Mouse (Mus musculus) limb, embryonic 12.5 days (tissue): ENCODE results near the gene H2afb3. TPM values are rescaled to one million over a fixed set of nuclear protein-coding genes. Genes with fewer than 3 reads are reported as not detected.
"Not testable (repeated sequence)": the region's sequence is repeated elsewhere in the genome, so short reads cannot be mapped to it uniquely, and the experiment has no call there.

ENCODE experiments used
- ATAC-seq: fragments of 200-750 bp; cut with Nextera tagmentation; 2 replicates; pipeline ENCODE4 v1.8.0; 2017; ENCODE audit warnings: low read depth, moderate TSS enrichment; ENCODE audit not compliant: insufficient number of reproducible peaks, insufficient read depth, low FRiP score, low TSS enrichment
- H3K27ac ChIP-seq: fragments of 300-500 bp; sonication (generic); 2 replicates; pipeline ENCODE4 v1.5.1; 2016; ENCODE audit warnings: mild to moderate bottlenecking, moderate library complexity
- H3K27me3 ChIP-seq: fragments of 300-500 bp; sonication (generic); 2 replicates; pipeline ENCODE4 v1.6.1; 2016; ENCODE audit warnings: mild to moderate bottlenecking, moderate library complexity
- H3K36me3 ChIP-seq: fragments of 300-500 bp; sonication (generic); 2 replicates; pipeline ENCODE4 v1.6.1; 2016; ENCODE audit warnings: mild to moderate bottlenecking, moderate library complexity
- H3K4me1 ChIP-seq: fragments of 300-500 bp; sonication (generic); replicated peaks from 2 replicates; pipeline ENCODE4 v1.6.1; 2016
- H3K4me2 ChIP-seq: fragments of 300-500 bp; sonication (generic); 2 replicates; pipeline ENCODE4 v1.6.1; 2016; ENCODE audit warnings: mild to moderate bottlenecking, moderate library complexity
- H3K4me3 ChIP-seq: fragments of 300-500 bp; sonication (generic); replicated peaks from 2 replicates; pipeline ENCODE4 v1.5.1; 2016; ENCODE audit warnings: mild to moderate bottlenecking
- H3K9ac ChIP-seq: fragments of 300-500 bp; sonication (generic); replicated peaks from 2 replicates; pipeline ENCODE4 v1.6.1; 2016; ENCODE audit warnings: mild to moderate bottlenecking, moderate library complexity
- H3K9me3 ChIP-seq: fragments of 300-500 bp; sonication (generic); 2 replicates; pipeline ENCODE4 v1.6.1; 2016; ENCODE audit warnings: mild to moderate bottlenecking, moderate library complexity
- WGBS: fragments of 180-500 bp; shearing (Covaris S2); methylation state at CpG from one replicate; pipeline ENCODE4 v1.1.7; 2016; 5-methylcytosine and 5-hydroxymethylcytosine counted together
- polyA plus RNA-seq: library from polyadenylated mRNA; unstranded; fragments of >200 nt; fragmentation: Nextera tagmentation; extraction: Ambion mirVana; gene quantifications from 2 replicates; pipeline ENCODE4 v1.2.1, GENCODE M21; 2016

Gene H2afb3
- not detected in 2 replicates for polyA plus RNA-seq

DNA sequence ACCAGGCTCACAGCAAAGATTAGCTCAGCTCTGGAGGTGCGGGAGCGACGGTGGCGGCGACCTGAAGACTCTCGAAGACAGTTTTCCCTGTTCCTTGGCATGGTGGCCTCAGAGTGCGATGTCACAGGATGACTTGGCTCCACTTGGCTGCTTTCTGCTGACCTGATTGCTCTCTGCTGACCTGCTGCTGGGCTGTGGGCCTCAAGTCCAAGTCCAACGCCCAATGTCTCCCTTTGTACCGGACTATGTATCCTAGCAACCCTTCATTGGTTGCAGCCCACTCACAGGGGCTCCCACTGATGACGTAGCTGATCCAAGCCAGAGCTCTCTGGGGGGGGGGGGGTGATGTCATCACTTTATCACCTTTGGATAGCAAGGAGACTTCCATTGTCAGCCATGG lies at the start of gene H2afb3:
H2afb3 (minus strand) TSS at position 101 of the 400 bp plus-strand sequence.
- WGBS = 90% methylated on average over 9 of the region's 10 CpGs
- H3K9me3 ChIP-seq, H3K4me2 ChIP-seq, H3K27me3 ChIP-seq, H3K27ac ChIP-seq, ATAC-seq, H3K9ac ChIP-seq, H3K4me1 ChIP-seq, H3K36me3 ChIP-seq, H3K4me3 ChIP-seq: not testable (repeated sequence)

DNA sequence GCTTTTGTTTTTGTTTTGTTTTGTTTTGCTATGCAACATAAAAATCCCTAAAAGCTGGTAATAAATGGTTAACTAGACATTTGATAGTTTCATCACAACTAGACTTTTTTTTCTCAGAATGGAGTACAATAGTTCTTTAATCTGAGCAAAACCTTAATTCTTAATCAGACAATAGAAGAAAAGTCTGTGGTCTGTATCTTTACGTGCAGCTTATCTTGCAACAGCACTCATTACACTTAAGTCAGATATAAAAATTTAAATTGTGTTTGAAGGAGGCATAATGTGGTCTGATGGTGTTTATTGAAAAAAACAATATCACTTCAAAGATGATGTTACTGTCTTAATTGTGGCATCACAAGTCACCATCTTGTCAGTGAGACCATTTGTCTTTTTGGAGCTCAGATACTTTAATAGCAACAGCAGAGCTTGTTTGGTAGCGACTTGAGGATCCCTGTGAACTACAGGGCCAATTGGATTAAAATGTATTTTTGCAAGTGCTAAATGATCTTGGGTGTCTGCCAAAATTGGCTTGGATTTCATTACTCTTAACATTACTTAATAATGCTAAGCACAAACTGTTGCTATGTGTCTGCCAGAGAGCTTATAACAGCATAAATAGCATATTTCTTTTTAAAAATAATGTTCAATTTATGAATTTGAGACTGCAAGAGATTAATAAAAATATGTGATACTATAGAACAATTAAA lies 11.3 kb downstream of the H2afb3 start:
- Histone ChIP-seq H3K9ac (no peak overlapping the region), H3K27me3 (no peaks in the 10 kb centered on the region), H3K36me3 (no peaks in the 10 kb centered on the region), H3K4me3 (no peak overlapping the region), H3K27ac (no peak overlapping the region), H3K9me3 (no peaks in the 10 kb centered on the region), H3K4me1 (no peaks in the 10 kb centered on the region), H3K4me2 (no peak overlapping the region)
- WGBS = 73% methylated on average over 2 of the region's 2 CpGs
- no peak for ATAC-seq

DNA sequence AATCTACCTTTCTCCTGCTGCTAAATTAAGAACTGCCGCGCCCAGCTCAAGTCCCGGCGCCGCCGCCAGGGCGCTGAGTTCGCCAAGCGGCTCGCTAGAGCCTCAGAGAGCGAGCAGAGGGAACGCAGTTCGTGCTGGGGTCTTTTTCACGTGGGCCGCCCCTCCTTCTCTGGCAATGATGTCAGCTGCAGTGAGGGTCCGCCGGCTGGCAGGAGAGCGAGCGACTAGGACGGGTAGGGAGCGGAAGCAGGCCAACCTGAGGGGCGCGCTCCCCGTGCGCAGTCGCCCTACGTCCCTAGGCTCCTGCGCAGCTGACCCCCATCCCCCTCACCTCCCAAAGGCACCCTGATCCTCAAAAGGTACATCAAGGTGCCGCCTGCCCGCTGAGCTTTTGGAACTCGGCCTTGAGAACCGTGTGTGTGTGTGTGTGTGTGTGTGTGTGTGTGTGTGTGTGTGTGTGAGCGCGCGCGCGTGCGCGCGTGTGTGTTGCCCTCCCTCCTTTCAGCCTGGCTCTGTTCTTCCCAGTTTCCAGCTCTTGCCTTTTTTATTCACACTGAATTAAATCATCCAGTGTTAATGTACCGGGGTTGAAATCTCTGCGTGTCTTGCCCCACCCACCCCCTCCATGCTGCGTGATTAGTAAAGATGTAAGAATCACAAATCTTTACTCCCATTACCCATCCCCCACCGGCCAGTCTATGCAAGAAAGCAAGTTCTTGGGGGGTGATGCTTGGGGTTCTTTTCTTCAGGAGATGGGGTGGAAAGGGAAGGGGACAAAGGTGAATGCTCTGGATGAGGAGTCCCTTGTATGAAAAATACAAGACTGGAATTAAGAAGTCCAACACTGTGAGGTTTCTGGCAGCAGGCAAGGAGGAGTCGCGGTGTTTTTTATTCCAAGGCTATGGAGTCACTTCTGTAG lies 19.8 kb downstream of the H2afb3 start:
- H3K4me3 ChIP-seq = peak overlapping the region; percentile 43
- peaks cover 13% of the 10 kb centered on the region for H3K27me3 ChIP-seq
- no peak overlapping the region for H3K27ac ChIP-seq
- no peaks in the 10 kb centered on the region for H3K9me3 ChIP-seq
- peak overlapping the region; percentile 64 for H3K4me2 ChIP-seq
- 7% methylated on average over 36 of the region's 46 CpGs for WGBS
- peak overlapping the region; percentile 44 for H3K9ac ChIP-seq
- no peaks in the 10 kb centered on the region for H3K36me3 ChIP-seq
- peak; percentile 73; the same call in 1 of the 2 replicates for ATAC-seq
- no peaks in the 10 kb centered on the region for H3K4me1 ChIP-seq

DNA sequence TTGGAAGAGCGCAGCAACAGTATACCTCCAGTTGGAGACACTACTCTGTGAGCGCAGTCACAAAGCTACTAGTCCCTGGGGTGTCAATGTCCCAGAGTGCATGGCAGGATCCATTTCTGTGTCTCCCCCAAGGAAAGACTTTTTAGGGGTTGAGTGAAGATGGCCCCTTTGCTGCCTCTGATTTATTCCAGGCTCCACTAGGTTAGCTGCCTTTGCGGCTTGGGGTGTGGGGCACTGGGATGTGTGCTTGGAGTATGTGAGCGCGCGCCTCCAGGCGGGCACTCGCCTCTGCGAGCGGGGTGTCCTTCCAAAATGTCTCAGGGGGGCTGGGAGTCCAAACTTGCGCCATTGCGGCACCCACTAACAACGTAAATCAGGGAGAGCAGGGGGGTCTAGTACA lies 21.2 kb downstream of the H2afb3 start:
- Histone ChIP-seq H3K27me3 (peaks cover 13% of the 10 kb centered on the region), H3K4me2 (peak overlapping the region; percentile 64), H3K4me1 (no peaks in the 10 kb centered on the region), H3K36me3 (no peaks in the 10 kb centered on the region), H3K27ac (no peak overlapping the region), H3K4me3 (peak overlapping the region; percentile 43), H3K9me3 (no peaks in the 10 kb centered on the region), H3K9ac (no peak overlapping the region)
- 7% methylated on average over 13 of the region's 13 CpGs for WGBS
- no peak for ATAC-seq

DNA sequence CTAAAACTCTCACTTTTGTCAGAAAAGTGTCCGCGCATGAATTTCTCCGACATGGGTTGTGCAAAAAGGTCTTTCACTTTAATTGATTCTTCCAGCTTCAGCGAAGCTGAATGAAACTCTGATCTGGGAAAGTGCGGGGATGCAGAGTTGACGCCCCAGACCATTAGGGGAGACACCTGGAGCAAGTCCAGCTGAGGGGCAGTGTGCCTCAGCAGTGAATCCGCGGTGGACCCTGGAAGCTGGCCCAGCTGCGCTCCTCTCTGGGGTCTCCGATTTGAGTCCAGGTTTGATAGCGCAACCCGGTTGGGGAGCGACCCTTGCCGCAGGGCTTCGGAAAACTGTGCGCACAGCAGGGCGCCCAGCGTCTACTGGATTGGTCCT lies 22.0 kb downstream of the H2afb3 start:
- H3K4me1 ChIP-seq = no peaks in the 10 kb centered on the region
- H3K9ac ChIP-seq = no peak overlapping the region
- peak overlapping the region; percentile 64 for H3K4me2 ChIP-seq
- H3K9me3 ChIP-seq = no peaks in the 10 kb centered on the region
- 17% methylated on average over 18 of the region's 18 CpGs for WGBS
- H3K27ac ChIP-seq = no peak overlapping the region
- H3K36me3 ChIP-seq = no peaks in the 10 kb centered on the region
- no peak for ATAC-seq
- peaks cover 13% of the 10 kb centered on the region for H3K27me3 ChIP-seq
- peak overlapping the region; percentile 43 for H3K4me3 ChIP-seq

DNA sequence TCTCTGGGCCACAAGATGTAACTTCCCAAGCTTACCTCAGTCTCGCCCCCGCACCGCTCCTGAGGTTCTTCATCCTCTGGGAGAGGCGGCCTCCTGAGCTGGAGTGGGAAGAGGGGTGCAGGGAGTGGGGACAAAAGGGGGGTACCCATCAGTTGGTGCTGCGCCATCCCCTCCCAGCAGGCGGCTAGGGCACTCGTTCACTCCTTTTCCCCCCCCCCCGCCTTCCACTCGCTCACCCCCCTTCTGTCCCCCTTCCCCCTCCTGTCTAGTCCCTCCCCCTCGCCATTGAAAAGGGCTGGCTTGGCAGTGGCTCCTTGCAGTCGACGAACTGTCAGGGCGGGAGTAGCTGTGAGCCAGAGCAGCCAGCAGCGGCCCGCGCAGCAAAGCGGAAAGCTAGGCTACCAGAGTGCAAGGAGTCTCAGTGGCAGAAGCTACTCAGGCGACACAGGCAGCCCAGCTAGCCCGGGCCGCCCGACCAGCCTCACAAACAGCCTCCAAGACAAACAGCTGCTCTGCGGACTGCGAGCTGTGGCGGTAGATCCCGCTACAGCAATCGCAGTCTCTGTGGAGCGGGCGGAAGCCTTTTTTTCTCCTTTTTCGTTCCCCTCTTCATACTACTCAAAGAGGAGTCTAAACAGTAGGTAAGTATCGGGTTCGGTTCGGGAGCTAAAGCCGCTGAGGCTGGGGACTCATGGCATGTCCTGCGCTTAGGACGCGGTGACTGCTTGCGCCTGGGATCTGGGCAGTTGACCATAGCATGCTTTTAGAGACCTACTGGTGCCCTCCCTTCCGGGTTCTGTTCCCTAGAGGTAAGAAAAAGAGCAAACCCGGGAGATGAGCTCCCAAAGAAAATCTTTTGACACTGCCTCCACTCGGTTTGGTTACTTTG lies 22.6 kb downstream of the H2afb3 start, which contains the start of gene Pcdh11x:
Pcdh11x (plus strand) TSS at position 249 of the 889 bp plus-strand sequence.
- H3K9ac ChIP-seq = peak within 1 kb of the TSS; percentile 34
- no peak within 1 kb of the TSS for H3K27ac ChIP-seq
- H3K36me3 ChIP-seq = no peaks in the 10 kb centered on the region
- no peaks in the 10 kb centered on the region for H3K9me3 ChIP-seq
- 12% methylated on average over 32 of the region's 40 CpGs for WGBS
- peak; percentile 86 for ATAC-seq
- peak within 1 kb of the TSS; percentile 43 for H3K4me3 ChIP-seq
- no peaks in the 10 kb centered on the region for H3K4me1 ChIP-seq
- H3K4me2 ChIP-seq = peak within 1 kb of the TSS; percentile 64
- peaks cover 13% of the 10 kb centered on the region for H3K27me3 ChIP-seq

DNA sequence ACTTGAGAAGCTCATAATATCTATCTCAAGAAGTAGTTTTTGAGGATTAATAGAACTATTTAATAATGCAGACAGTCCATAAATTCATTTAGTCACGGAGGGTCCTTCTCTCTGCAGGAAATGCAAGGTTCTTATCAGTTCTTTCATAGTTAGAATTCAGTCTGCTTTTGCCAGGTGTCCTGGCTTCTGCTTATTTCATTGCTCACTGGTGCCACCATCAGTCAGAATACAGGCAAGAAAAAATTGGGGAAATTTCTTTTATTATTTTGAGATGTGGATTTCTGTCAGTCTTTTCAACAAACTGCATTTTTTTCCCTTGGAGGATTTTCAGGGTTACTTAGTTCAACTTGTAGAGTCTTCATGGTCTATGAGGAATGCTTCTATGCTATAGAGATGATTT lies 25.4 kb downstream of the H2afb3 start:
- Histone ChIP-seq H3K36me3 (no peaks in the 10 kb centered on the region), H3K4me1 (no peaks in the 10 kb centered on the region), H3K9me3 (no peaks in the 10 kb centered on the region), H3K4me2 (no peak overlapping the region), H3K9ac (no peak overlapping the region), H3K4me3 (no peak overlapping the region), H3K27ac (no peak overlapping the region), H3K27me3 (peaks cover 9% of the 10 kb centered on the region)
- no peak for ATAC-seq
- WGBS = 21% methylated on average over 1 of the region's 1 CpGs

DNA sequence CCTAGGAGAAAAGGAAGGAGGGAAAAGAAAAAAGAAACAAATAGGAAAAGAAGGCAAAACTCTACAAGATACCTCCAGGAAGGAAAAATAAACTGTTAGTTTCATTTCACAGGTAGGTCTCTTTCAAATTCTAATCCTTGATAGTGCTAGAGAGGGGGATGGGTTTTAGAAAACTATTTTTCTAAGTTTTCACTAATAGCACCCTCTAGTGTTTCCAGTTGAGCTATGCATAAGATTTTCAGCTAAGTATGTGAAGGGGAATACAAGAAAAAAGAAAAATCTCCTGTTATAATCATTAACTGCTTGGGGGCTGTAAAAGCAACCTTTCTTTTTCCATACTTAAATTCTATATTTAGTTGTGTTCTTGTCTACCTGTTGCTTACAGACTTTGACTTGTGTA lies 27.4 kb downstream of the H2afb3 start:
- no peaks in the 10 kb centered on the region for H3K27me3 ChIP-seq
- H3K9ac ChIP-seq = no peak overlapping the region
- no peak for ATAC-seq

More for the DNA sequence above, 27.4 kb downstream of the H2afb3 start:
- Histone ChIP-seq H3K4me3 (no peak overlapping the region), H3K4me2 (no peak overlapping the region), H3K27ac (no peak overlapping the region), H3K4me1 (no peaks in the 10 kb centered on the region), H3K36me3 (no peaks in the 10 kb centered on the region), H3K9me3 (no peaks in the 10 kb centered on the region)

Other genes starting within 250 kb of the H2afb3 start
- 3.6 and 4.6 TPM in 2 replicates for gene Pcdh11x, start 22.8 kb downstream of the H2afb3 start, polyA plus RNA-seq